ENCODE assay signal across 16 mouse cellular contexts in the genomic region with DNA sequence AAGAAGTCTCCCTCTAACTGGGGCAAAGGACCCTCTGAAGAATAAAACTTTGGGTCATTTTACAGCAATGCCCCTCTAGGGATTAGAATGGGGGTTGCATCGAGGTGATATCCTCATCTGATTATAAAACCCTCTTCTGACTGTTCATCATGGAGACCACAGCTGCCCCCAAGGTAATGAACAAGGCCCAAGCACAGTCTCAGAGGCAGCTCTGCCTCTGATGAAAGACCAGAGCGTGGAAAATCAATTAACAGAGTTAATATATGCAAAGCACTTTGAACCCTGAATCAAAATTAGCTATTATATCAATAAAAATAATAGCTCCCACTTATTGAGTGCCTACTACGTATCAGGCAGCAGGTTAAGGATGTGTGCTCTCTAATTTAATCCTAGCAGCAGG.
"Had no signal": no experiment of that assay in that cellular context is flagged by ENCODE, and none has a peak within 500 bp of the region (broad histone marks: within the 10 kb centered on the region; RNA-seq: fewer than 3 reads in every experiment).

No protein-coding gene starts in this region.

- H3K4me1 ChIP-seq: liver, embryonic 12.5 days; neural tube, embryonic 12.5 days; stomach, embryonic 15.5 days had no signal

- H3K4me2 ChIP-seq: liver, embryonic 12.5 days; lung, embryonic 14.5 days; neural tube, embryonic 12.5 days; neural tube, embryonic 15.5 days; stomach, embryonic 15.5 days had no signal

- H3K9me3 ChIP-seq: neural tube, embryonic 15.5 days; stomach, embryonic 15.5 days had no signal

- H3K27me3 ChIP-seq: liver, embryonic 12.5 days; neural tube, embryonic 12.5 days; neural tube, embryonic 15.5 days; stomach, embryonic 15.5 days had no signal

- H3K36me3 ChIP-seq: liver, embryonic 12.5 days; midbrain, embryonic 10.5 days; neural tube, embryonic 12.5 days; neural tube, embryonic 15.5 days; stomach, embryonic 15.5 days had no signal

- DNase-seq: lung, adult 18-20 months; lung, postnatal 10 days; lung, postnatal 4 days; retina, postnatal 1 day; spleen, adult 18-20 months; thymus, adult 2 months; thymus, postnatal 25 days had no signal

- H3K4me3 ChIP-seq: liver, embryonic 12.5 days; midbrain, embryonic 10.5 days; myocyte; neural tube, embryonic 12.5 days; neural tube, embryonic 15.5 days; stomach, embryonic 15.5 days had no signal

- ATAC-seq: liver, embryonic 12.5 days had no signal

- H3K9ac ChIP-seq: liver, embryonic 12.5 days; liver, embryonic 14.5 days; lung, embryonic 14.5 days; neural tube, embryonic 12.5 days; neural tube, embryonic 15.5 days; stomach, embryonic 15.5 days had no signal

- H3K27ac ChIP-seq: liver, embryonic 12.5 days; liver, embryonic 14.5 days; midbrain, embryonic 10.5 days; neural tube, embryonic 12.5 days; neural tube, embryonic 15.5 days; stomach, embryonic 15.5 days; stomach, postnatal 0 days had no signal
